Mouse (Mus musculus): ENCODE measurements around the gene Rab39. TPM values are rescaled to one million over a fixed set of nuclear protein-coding genes. Genes with fewer than 3 reads are reported as not detected.

Gene Rab39
- under 1 TPM in 1 of 2 experiments, not detected in 1; 0.12 TPM for total RNA-seq (2021)

- peak; percentile 82 for DNase-seq
These were observed at the start of gene Rab39 for GRCm38 (mm10) chr9:53705992-53706696. Gene Rab39 (minus strand): TSS chr9:53706232.

- no peak for DNase-seq
These were observed 48.8 kb upstream of the Rab39 start for GRCm38 (mm10) chr9:53754801-53755200.

- DNase-seq, result no peak
These were observed 44.9 kb upstream of the Rab39 start for GRCm38 (mm10) chr9:53750899-53751298.

- DNase-seq, result no peak
These were observed 44.4 kb upstream of the Rab39 start for GRCm38 (mm10) chr9:53750411-53750810.

GRCm38 (mm10) chr9:53740829-53741404 lies 34.9 kb upstream of the Rab39 start:
- no peak for DNase-seq

- DNase-seq, result peak; percentile 10
These were observed 491 bp downstream of the Rab39 start for GRCm38 (mm10) chr9:53705491-53705991.

GRCm38 (mm10) chr9:53702991-53703390 lies 3.0 kb downstream of the Rab39 start:
- DNase-seq, result no peak

- DNase-seq, result no peak
These were observed 5.5 kb downstream of the Rab39 start for GRCm38 (mm10) chr9:53700496-53700895.

- no peak for DNase-seq
These were observed 10.2 kb downstream of the Rab39 start for GRCm38 (mm10) chr9:53695846-53696245.

- no peak for DNase-seq
These were observed 12.3 kb downstream of the Rab39 start for GRCm38 (mm10) chr9:53693718-53694117.

- no peak for DNase-seq
These were observed 14.0 kb downstream of the Rab39 start for GRCm38 (mm10) chr9:53691745-53692670.

GRCm38 (mm10) chr9:53680851-53681250 lies 25.2 kb downstream of the Rab39 start:
- DNase-seq, result no peak

GRCm38 (mm10) chr9:53676921-53677320 lies 29.1 kb downstream of the Rab39 start:
- DNase-seq, result no peak

GRCm38 (mm10) chr9:53673571-53673970 lies 32.5 kb downstream of the Rab39 start:
- DNase-seq, result peak; percentile 79

GRCm38 (mm10) chr9:53669680-53670219 lies 36.3 kb downstream of the Rab39 start, which contains the start of gene Cul5:
Gene Cul5 (minus strand): TSS chr9:53670014.
- DNase-seq, result peak; percentile 33

- peak; percentile 98 for DNase-seq
These were observed 38.9 kb downstream of the Rab39 start for GRCm38 (mm10) chr9:53667020-53667669.

- no peak for DNase-seq
These were observed 39.4 kb downstream of the Rab39 start for GRCm38 (mm10) chr9:53666665-53667019.

- no peak for DNase-seq
These were observed 40.6 kb downstream of the Rab39 start for GRCm38 (mm10) chr9:53665428-53665827.

- no peak for DNase-seq
These were observed 41.2 kb downstream of the Rab39 start for GRCm38 (mm10) chr9:53664819-53665218.

GRCm38 (mm10) chr9:53634796-53635195 lies 71.2 kb downstream of the Rab39 start:
- no peak for DNase-seq
